Mouse (Mus musculus) liver, adult 2 months (tissue): Measurements from ENCODE around the gene Tgm1. TPM values are rescaled to one million over a fixed set of nuclear protein-coding genes. Genes with fewer than 3 reads are reported as not detected.

Experiments used
- DNase-seq: peaks from one replicate; pipeline ENCODE4 v3.0.0-alpha.2; 2011; ENCODE audit warnings: low read depth, low spot score; ENCODE audit errors: extremely low read depth
- H3K27ac ChIP-seq: fragments of 200-500 bp; replicated peaks from 2 replicates; pipeline ENCODE4 v1.5.1; 2012; ENCODE audit warnings: low read depth, mild to moderate bottlenecking, control low read depth, inconsistent platforms, low read length; ENCODE audit not compliant: insufficient read depth
- H3K27me3 ChIP-seq: fragments of 200-500 bp; 2 replicates; pipeline ENCODE4 v1.6.1; 2012; ENCODE audit warnings: mild to moderate bottlenecking, moderate library complexity, low read length, inconsistent platforms; ENCODE audit not compliant: control insufficient read depth, insufficient read depth
- H3K36me3 ChIP-seq: fragments of 200-500 bp; 2 replicates; pipeline ENCODE4 v1.6.1; 2012; ENCODE audit warnings: low read length, inconsistent platforms; ENCODE audit not compliant: control insufficient read depth, insufficient read depth
- H3K4me1 ChIP-seq: fragments of 200-500 bp; 2 replicates; pipeline ENCODE4 v1.6.1; 2011; ENCODE audit warnings: low read length; ENCODE audit not compliant: control insufficient read depth, insufficient read depth
- H3K4me3 ChIP-seq: fragments of 200-500 bp; 2 replicates; pipeline ENCODE4 v1.5.1; 2011; ENCODE audit warnings: low read depth, mild to moderate bottlenecking, control low read depth, low read length, moderate library complexity; ENCODE audit not compliant: insufficient read depth
- H3K79me2 ChIP-seq: fragments of 200-500 bp; 2 replicates; pipeline ENCODE4 v1.6.1; 2012; ENCODE audit warnings: inconsistent platforms, mild to moderate bottlenecking, low read length, moderate library complexity; ENCODE audit not compliant: control insufficient read depth, insufficient read depth
- H3K9ac ChIP-seq: fragments of 200-500 bp; 2 replicates; pipeline ENCODE4 v1.6.1; 2012; ENCODE audit warnings: low read depth, mild to moderate bottlenecking, control low read depth, inconsistent platforms, low read length
- CTCF ChIP-seq: fragments of 200-500 bp; IDR thresholded peaks from 2 replicates; pipeline ENCODE4 v1.5.1; 2011; ENCODE audit warnings: low read depth, low read length, control low read depth
- POLR2A ChIP-seq: fragments of 200-500 bp; IDR thresholded peaks from 2 replicates; pipeline ENCODE4 v1.6.1; 2011; ENCODE audit warnings: low read length, control low read depth; ENCODE audit not compliant: insufficient read depth; ENCODE audit errors: extremely low read depth
- WGBS: fragments of 180-500 bp; shearing (Covaris S2); methylation state at CpG from one replicate; pipeline ENCODE4 v1.1.7; 2018; 5-methylcytosine and 5-hydroxymethylcytosine counted together
- polyA plus RNA-seq: library from polyadenylated mRNA; depleted of rRNA; stranded (reverse); fragments of >200 nt; gene quantifications from 2 replicates; pipeline ENCODE4 v1.2.3, GENCODE M21; 2012
- total RNA-seq: library from RNA; depleted of rRNA; stranded (reverse); fragments of >200 nt; gene quantifications from 2 replicates; pipeline ENCODE4 v1.2.3, GENCODE M21; 2014

Tgm1 gene
- total and polyA plus RNA-seq, 2 experiments = 7.9 to 22.8 TPM

- WGBS = under 1% methylated on average over 66 of the region's 66 CpGs
These were observed 32.3 kb downstream of the Tgm1 start, which contains the start of gene Tinf2 for GRCm38 (mm10) chr14:55681160-55682117. TSS of gene Tinf2 (minus strand) at chr14:55681820.

GRCm38 (mm10) chr14:55677615-55678014, 36.1 kb downstream of the Tgm1 start:
- peak; percentile 26 for DNase-seq
- 84% methylated on average over 4 of the region's 4 CpGs for WGBS
- Histone ChIP-seq H3K36me3 (peaks cover 38% of the 10 kb centered on the region), H3K9ac (no peak overlapping the region), H3K27ac (no peak overlapping the region), H3K4me3 (no peak overlapping the region), H3K27me3 (no peaks in the 10 kb centered on the region), H3K4me1 (peaks cover 9% of the 10 kb centered on the region), H3K79me2 (no peaks in the 10 kb centered on the region)
- TF ChIP-seq POLR2A = no peak
- TF ChIP-seq CTCF = no peak

More at GRCm38 (mm10) chr14:55681160-55682117, 32.3 kb downstream of the Tgm1 start, which contains the start of gene Tinf2:
- no peaks in the 10 kb centered on the region for H3K79me2 ChIP-seq
- peaks cover 6% of the 10 kb centered on the region for H3K4me1 ChIP-seq
- peaks cover 27% of the 10 kb centered on the region for H3K36me3 ChIP-seq
- no peaks in the 10 kb centered on the region for H3K27me3 ChIP-seq
- DNase-seq = peak; percentile 90
- TF ChIP-seq POLR2A (no peak), CTCF (peak; percentile 78)
- H3K9ac ChIP-seq = peak within 1 kb of the TSS; percentile 70
- peak within 1 kb of the TSS; percentile 47 for H3K27ac ChIP-seq
- peak within 1 kb of the TSS; percentile 77 for H3K4me3 ChIP-seq

- Histone ChIP-seq H3K4me3 (peak overlapping the region; percentile 53; the same call in 1 of the 2 replicates), H3K27me3 (no peaks in the 10 kb centered on the region), H3K9ac (no peak overlapping the region), H3K36me3 (peaks cover 17% of the 10 kb centered on the region), H3K79me2 (peaks cover 14% of the 10 kb centered on the region; the same call in 1 of the 2 replicates), H3K27ac (no peak overlapping the region), H3K4me1 (peaks cover 5% of the 10 kb centered on the region)
- no peak for DNase-seq
- WGBS = 79% methylated on average over 7 of the region's 7 CpGs
- TF ChIP-seq CTCF (no peak), POLR2A (no peak)
These were observed 41.0 kb downstream of the Tgm1 start for GRCm38 (mm10) chr14:55672741-55673060.

GRCm38 (mm10) chr14:55671833-55672740, 41.6 kb downstream of the Tgm1 start, which contains the start of the genes Gmpr2 and Nedd8:
TSS of gene Gmpr2 (plus strand) at chr14:55671941.
TSS of gene Nedd8 (minus strand) at chr14:55672124.
- WGBS = under 1% methylated on average over 38 of the region's 38 CpGs
- Histone ChIP-seq H3K4me1 (peaks cover 5% of the 10 kb centered on the region), H3K4me3 (peak within 1 kb of the TSS; percentile 78), H3K79me2 (peaks cover 14% of the 10 kb centered on the region; the same call in 1 of the 2 replicates), H3K27me3 (no peaks in the 10 kb centered on the region), H3K36me3 (peaks cover 15% of the 10 kb centered on the region; the same call in 1 of the 2 replicates), H3K27ac (peak within 1 kb of the TSS; percentile 94), H3K9ac (peak within 1 kb of the TSS; percentile 89)
- peak; percentile 99 for DNase-seq
- TF ChIP-seq POLR2A (peak; percentile 51; the same call in 1 of the 2 replicates), CTCF (no peak)

- Histone ChIP-seq H3K79me2 (peaks cover 14% of the 10 kb centered on the region; the same call in 1 of the 2 replicates), H3K36me3 (peaks cover 14% of the 10 kb centered on the region; the same call in 1 of the 2 replicates), H3K9ac (peak overlapping the region; percentile 89), H3K27me3 (no peaks in the 10 kb centered on the region), H3K4me3 (peak overlapping the region; percentile 78), H3K4me1 (peaks cover 5% of the 10 kb centered on the region), H3K27ac (peak overlapping the region; percentile 94)
- no peak for TF ChIP-seq POLR2A
- TF ChIP-seq CTCF = no peak
- 0% methylated on average over 12 of the region's 12 CpGs for WGBS
- DNase-seq = no peak
These were observed 42.3 kb downstream of the Tgm1 start for GRCm38 (mm10) chr14:55671486-55671832.
